Mouse (Mus musculus) limb, embryonic 11.5 days (tissue): ENCODE data around the gene Mob3a. TPM values are rescaled to one million over a fixed set of nuclear protein-coding genes. Genes with fewer than 3 reads are reported as not detected.

Experiments
- ATAC-seq: fragments of 200-750 bp; cut with Nextera tagmentation; 2 replicates; pipeline ENCODE4 v1.8.0; 2017; ENCODE audit warnings: low read depth; ENCODE audit not compliant: insufficient number of reproducible peaks, low FRiP score, low TSS enrichment
- DNase-seq: peaks from one replicate; pipeline ENCODE4 v3.0.0-alpha.2; 2015; ENCODE audit warnings: low spot score
- H3K27ac ChIP-seq: fragments of 300-500 bp; sonication (generic); replicated peaks from 2 replicates; pipeline ENCODE4 v1.5.1; 2014; ENCODE audit warnings: low read depth, mild to moderate bottlenecking, low read length
- H3K27me3 ChIP-seq: fragments of 300-500 bp; sonication (generic); 2 replicates; pipeline ENCODE4 v1.6.1; 2014; ENCODE audit warnings: mild to moderate bottlenecking, low read length, mixed read lengths; ENCODE audit not compliant: control insufficient read depth, insufficient read depth
- H3K36me3 ChIP-seq: fragments of 300-500 bp; sonication (generic); 2 replicates; pipeline ENCODE4 v1.6.1; 2014; ENCODE audit warnings: mild to moderate bottlenecking, low read length, moderate library complexity, mixed read lengths; ENCODE audit not compliant: control insufficient read depth, insufficient read depth
- H3K4me1 ChIP-seq: fragments of 300-500 bp; sonication (generic); 2 replicates; pipeline ENCODE4 v1.6.1; 2014; ENCODE audit warnings: low read length, mixed read lengths; ENCODE audit not compliant: control insufficient read depth, insufficient read depth
- H3K4me2 ChIP-seq: fragments of 300-500 bp; sonication (generic); 2 replicates; pipeline ENCODE4 v1.6.1; 2014; ENCODE audit warnings: low read depth, mild to moderate bottlenecking, moderate library complexity; ENCODE audit not compliant: severe bottlenecking
- H3K4me3 ChIP-seq: fragments of 300-500 bp; sonication (generic); 2 replicates; pipeline ENCODE4 v1.5.1; 2014; ENCODE audit warnings: low read depth, low read length
- H3K9ac ChIP-seq: fragments of 300-500 bp; sonication (generic); 2 replicates; pipeline ENCODE4 v1.6.1; 2014; ENCODE audit warnings: mild to moderate bottlenecking, low read length
- H3K9me3 ChIP-seq: fragments of 300-500 bp; sonication (generic); 2 replicates; pipeline ENCODE4 v1.6.1; 2016; ENCODE audit warnings: low read length; ENCODE audit not compliant: control insufficient read depth
- whole genome bisulfite sequencing: fragments of 180-500 bp; shearing (Covaris S2); extraction: QIAGEN DNeasy Blood & Tissue Kit; methylation state at CpG from one replicate; pipeline ENCODE4 v1.1.7; 2014; 5-methylcytosine and 5-hydroxymethylcytosine counted together
- polyA plus RNA-seq: library from polyadenylated mRNA; unstranded; fragments of >200 nt; fragmentation: Nextera tagmentation; extraction: Ambion mirVana; gene quantifications from 2 replicates; pipeline ENCODE4 v1.2.1, GENCODE M21; 2014

Mob3a gene
- polyA plus RNA-seq, 1 experiment from 2014 or later: 44.0 TPM

DNA sequence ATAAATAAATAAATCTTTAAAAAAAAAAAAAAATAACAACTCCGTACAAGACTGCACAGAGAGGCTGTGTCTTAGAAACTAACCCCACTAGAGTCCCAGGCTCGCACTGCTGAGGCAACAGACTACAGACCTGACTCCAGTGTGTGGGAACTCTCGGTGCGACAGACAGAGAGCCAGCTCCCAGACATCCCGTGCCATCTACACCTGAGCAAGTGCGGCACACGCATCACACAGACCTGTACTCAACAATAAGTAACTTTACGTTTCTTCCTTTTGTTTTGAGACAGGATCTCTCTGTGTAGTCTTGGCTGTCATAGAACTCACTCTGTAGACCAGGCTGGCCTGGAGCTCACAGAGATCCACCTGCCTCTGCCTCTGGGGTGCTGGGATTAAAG, 4.4 kb downstream of the Mob3a start:
- Histone ChIP-seq H3K4me1 (no peaks in the 10 kb centered on the region; the same call in 1 of the 2 replicates), H3K36me3 (no peaks in the 10 kb centered on the region; the same call in 1 of the 2 replicates), H3K9ac (no peak overlapping the region), H3K4me3 (no peak overlapping the region), H3K27ac (no peak overlapping the region), H3K27me3 (no peaks in the 10 kb centered on the region), H3K9me3 (no peaks in the 10 kb centered on the region), H3K4me2 (no peak overlapping the region)
- WGBS: 92% methylated on average over 8 of the region's 8 CpGs
- ATAC-seq (no peak), DNase-seq (no peak)

DNA sequence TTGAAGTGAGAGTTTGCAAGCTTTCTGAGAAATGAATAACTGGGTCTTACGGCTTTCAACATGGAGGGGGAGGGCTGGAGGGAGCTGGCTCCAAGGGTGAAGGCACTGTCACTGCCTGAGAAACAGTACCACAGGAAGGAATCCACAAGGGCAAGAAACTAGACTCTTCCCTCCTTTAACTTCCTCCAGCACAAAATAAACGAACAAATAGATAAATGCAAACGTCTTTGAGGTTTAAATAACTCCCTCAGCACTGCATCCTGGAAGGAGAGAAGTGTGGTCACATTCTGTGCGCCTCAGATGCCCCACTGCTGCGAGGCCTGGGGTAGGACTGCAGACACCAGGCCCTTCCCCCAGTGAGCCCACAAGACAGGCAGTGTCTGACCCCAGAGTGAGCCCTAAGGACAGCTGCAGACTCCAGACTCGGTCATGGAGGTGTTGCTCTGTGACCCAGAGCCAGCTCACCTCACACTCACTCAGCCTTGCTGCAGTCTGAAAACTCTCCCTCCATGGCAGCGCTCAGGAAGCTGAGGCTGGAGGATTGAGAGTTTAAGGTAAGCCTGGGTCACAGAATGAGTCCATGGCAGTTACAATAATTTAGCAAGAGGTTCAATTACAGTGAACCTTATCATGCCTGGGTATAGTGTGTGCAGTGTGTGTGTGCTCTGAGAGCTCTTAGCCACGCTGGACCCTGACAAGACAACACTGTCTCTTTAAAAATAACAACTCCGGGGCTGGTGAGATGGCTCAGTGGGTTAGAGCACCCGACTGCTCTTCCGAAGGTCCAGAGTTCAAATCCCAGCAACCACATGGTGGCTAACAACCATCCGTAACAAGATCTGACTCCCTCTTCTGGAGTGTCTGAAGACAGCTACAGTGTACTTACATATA, 5.0 kb downstream of the Mob3a start:
- no peaks in the 10 kb centered on the region for H3K9me3 ChIP-seq
- DNase-seq (no peak), ATAC-seq (no peak)
- no peak overlapping the region for H3K4me3 ChIP-seq
- no peaks in the 10 kb centered on the region; the same call in 1 of the 2 replicates for H3K36me3 ChIP-seq
- 74% methylated on average over 11 of the region's 12 CpGs for WGBS
- H3K9ac ChIP-seq: no peak overlapping the region
- H3K4me1 ChIP-seq: no peaks in the 10 kb centered on the region; the same call in 1 of the 2 replicates
- no peak overlapping the region for H3K4me2 ChIP-seq
- no peak overlapping the region for H3K27ac ChIP-seq
- H3K27me3 ChIP-seq: no peaks in the 10 kb centered on the region

DNA sequence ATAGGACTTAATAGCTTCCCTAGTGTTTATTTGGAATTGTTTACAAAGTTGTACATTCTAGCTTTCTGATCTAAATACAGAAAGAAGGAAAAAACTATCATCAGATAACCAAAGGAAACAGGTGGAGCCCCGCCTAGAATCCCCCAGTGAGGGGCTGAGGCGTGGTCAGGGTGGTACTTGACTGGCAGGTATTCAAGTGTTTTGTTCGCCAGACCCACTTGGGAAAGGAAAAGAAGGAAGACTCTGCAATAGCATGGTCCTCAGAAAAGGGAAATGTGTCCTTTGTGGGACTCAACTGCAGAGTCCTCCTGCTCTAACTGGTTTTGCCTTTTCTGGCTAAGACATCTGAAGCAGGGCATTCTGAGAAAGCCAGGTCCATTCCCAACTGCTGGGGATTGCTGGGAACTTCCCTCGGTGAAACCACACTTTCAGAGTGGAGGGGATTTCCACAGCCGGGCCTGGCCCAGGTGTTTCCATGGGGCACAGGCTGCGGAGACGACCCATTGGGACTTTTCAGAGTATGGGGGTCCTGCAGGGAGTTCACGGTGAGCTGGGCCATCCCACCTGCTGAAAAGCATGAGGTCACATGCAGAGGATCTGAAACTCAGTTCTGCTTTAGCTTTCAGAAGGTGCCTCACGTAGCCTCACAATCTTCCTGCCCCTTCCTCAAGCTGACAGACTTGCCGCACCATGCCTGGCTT, 5.8 kb downstream of the Mob3a start:
- Histone ChIP-seq H3K27ac (no peak overlapping the region), H3K4me3 (no peak overlapping the region), H3K36me3 (no peaks in the 10 kb centered on the region; the same call in 1 of the 2 replicates), H3K27me3 (no peaks in the 10 kb centered on the region), H3K9me3 (no peaks in the 10 kb centered on the region), H3K9ac (no peak overlapping the region), H3K4me2 (no peak overlapping the region), H3K4me1 (no peaks in the 10 kb centered on the region; the same call in 1 of the 2 replicates)
- no peak for ATAC-seq
- WGBS: 76% methylated on average over 10 of the region's 10 CpGs
- DNase-seq: no peak

DNA sequence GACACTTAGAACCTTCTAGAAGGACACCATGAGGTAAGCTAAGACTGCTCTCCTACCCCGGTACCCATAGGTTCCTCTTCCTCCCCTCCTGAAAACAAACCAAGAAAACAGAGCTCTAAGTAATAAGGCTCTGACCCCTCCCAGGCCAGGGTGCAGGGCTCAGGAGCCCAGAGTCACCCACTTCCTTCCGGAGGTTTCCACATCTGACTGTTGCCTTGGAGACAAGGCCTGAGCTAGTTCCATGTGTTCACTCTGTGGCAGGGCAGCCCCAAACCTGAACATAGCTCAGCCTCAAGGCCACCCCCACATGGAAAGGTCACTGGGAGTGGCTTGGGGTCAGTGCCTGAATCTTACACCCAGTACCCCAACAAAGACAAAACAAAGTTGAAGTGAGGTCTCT, 6.6 kb downstream of the Mob3a start:
- Histone ChIP-seq H3K27me3 (no peaks in the 10 kb centered on the region), H3K9me3 (no peaks in the 10 kb centered on the region), H3K4me3 (no peak overlapping the region), H3K36me3 (no peaks in the 10 kb centered on the region; the same call in 1 of the 2 replicates), H3K27ac (no peak overlapping the region), H3K4me1 (no peaks in the 10 kb centered on the region; the same call in 1 of the 2 replicates), H3K9ac (no peak overlapping the region), H3K4me2 (no peak overlapping the region)
- DNase-seq (no peak), ATAC-seq (no peak)
- WGBS: 82% methylated on average over 2 of the region's 2 CpGs

DNA sequence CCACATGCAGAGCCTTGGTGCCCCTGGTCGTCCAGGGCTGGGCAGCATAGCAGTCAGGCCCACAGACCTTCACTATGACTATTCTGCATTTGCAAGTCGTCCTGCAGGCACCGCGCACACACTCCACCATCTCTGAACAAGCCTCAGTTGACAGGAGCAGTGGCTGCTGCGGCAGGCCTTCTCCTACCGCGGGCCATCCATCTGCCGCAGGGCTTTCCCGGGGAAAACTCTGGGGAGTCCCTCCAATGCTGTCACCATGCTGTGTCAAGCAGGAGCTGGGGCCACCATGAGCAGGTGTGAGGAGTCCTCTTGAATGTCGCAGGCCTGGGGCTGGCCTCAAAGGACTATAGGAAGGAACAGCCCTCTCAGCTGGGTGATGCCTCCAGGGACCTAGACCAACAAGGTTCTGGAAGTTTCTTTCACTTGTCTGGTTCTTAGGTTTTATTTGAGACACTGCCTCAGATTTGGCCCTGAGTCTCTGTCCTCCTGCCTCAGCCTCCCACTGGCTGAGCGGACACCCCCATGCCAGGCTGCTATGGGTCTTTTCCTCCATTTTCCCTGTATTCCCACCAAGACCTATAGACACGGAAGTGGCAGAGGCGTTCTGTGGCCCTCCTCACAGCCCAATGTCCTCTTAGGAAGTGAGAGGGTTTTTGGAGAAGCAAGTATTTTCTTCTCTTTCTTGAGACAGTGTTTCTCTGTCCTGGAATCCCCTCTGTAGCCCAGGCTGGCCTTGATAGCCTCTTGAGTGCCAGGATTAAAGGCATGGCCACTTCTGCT, 7.4 kb downstream of the Mob3a start:
- WGBS: 85% methylated on average over 13 of the region's 13 CpGs

GRCm38 (mm10) chr10:80693401-80694045, 8.3 kb downstream of the Mob3a start:
- H3K9ac ChIP-seq: no peak overlapping the region
- no peak overlapping the region for H3K27ac ChIP-seq
- H3K4me3 ChIP-seq: no peak overlapping the region
- ATAC-seq (no peak), DNase-seq (no peak)
- H3K4me1 ChIP-seq: no peaks in the 10 kb centered on the region; the same call in 1 of the 2 replicates
- H3K27me3 ChIP-seq: no peaks in the 10 kb centered on the region
- H3K36me3 ChIP-seq: peaks cover 2% of the 10 kb centered on the region; the same call in 1 of the 2 replicates
- H3K4me2 ChIP-seq: no peak overlapping the region
- H3K9me3 ChIP-seq: no peaks in the 10 kb centered on the region
- 87% methylated on average over 12 of the region's 12 CpGs for WGBS

More for the DNA sequence above, 7.4 kb downstream of the Mob3a start:
- Histone ChIP-seq H3K4me2 (no peak overlapping the region), H3K36me3 (no peaks in the 10 kb centered on the region; the same call in 1 of the 2 replicates), H3K27ac (no peak overlapping the region), H3K9me3 (no peaks in the 10 kb centered on the region), H3K9ac (no peak overlapping the region), H3K27me3 (no peaks in the 10 kb centered on the region), H3K4me1 (no peaks in the 10 kb centered on the region; the same call in 1 of the 2 replicates), H3K4me3 (no peak overlapping the region)
- DNase-seq: no peak
- ATAC-seq: no peak

DNA sequence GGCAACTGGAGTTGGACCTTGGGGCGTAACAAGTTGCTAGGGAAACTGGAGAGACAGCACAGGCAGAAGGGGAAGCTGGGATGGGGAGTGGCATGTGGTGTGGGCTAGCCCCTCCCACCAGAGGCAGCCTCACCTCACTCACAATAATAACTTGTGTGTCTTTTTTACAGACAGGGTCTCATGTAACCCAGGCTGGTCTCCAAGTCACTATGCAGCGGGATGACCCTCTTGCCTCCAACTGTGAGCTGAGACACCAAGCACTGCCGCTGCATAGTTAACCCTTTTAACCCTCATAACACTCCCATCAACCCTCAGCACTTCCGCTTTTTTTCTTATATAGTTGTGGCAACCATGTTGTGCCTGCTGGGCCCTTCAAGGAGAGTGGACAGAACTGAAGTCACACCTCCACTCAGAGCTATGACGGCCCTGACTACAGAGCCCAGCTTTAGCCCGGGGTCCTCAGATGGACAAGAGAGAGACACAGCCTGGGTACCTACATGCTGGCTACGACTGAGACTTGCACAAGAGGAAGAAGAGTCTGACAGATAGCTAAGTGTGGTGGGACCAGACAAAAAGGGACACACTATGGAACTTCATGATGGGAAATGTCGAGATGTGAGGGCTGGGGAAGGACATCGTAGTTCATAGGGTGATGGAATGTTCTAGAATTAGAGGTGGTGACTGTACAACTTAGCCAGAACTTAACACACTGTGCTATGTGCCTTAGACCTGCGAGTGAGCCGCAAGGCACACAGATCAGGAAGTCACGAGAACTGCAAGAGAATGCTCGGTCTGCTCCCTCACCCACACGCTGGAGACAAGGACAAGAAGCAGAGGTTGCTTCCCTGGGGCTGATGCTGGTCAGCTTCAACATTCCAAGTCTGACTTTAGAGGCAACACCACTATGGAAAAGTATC, 9.3 kb downstream of the Mob3a start:
- Histone ChIP-seq H3K9ac (no peak overlapping the region), H3K9me3 (no peaks in the 10 kb centered on the region), H3K36me3 (peaks cover 2% of the 10 kb centered on the region; the same call in 1 of the 2 replicates), H3K4me1 (no peaks in the 10 kb centered on the region), H3K4me3 (no peak overlapping the region), H3K27ac (no peak overlapping the region), H3K27me3 (no peaks in the 10 kb centered on the region), H3K4me2 (no peak overlapping the region)
- DNase-seq: no peak
- WGBS: 85% methylated on average over 14 of the region's 14 CpGs
- no peak for ATAC-seq
